Mouse (Mus musculus): Measurements from ENCODE around the gene Olfr1284. TPM values are rescaled to one million over a fixed set of nuclear protein-coding genes. Genes with fewer than 3 reads are reported as not detected.
"Not testable (repeated sequence)": the region's sequence is repeated elsewhere in the genome, so short reads cannot be mapped to it uniquely, and the experiment has no call there.

Olfr1284 gene
- not detected in 2 replicates for polyA plus RNA-seq (2014; fragmentation: Nextera tagmentation; extraction: Ambion mirVana)

DNA sequence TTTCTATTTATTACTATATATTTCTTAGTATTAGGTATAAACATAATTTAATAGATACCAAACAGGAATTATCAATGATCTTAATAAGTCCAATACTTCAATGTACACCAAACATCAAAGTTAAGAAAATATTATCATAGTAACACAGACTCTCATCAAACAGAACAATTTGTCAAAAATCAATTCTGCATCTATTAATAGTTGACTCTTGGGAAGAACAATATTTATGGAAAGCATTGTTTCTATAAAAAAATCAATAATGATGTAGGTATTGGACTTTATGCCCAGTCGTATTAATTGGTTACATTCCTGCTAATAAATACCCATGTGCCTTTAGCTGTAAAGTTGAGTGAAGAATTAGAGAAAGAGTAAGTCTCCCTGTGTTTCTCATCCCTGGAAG, at the start of gene Olfr1284:
Gene Olfr1284 (plus strand): TSS at position 301 of the 400 bp plus-strand sequence.
- WGBS: 91% methylated on average over 1 of the region's 1 CpGs
- no peak for ATAC-seq (ENCODE audit: low FRiP score, low TSS enrichment)
- H3K4me2 ChIP-seq (ENCODE audit: low read length): no peak within 1 kb of the TSS
- H3K27me3 ChIP-seq (ENCODE audit: control insufficient read depth, insufficient read depth, low read length): no peaks in the 10 kb centered on the region
- no peak within 1 kb of the TSS for H3K27ac ChIP-seq (replicated peaks; ENCODE audit: low read depth, low read length)
- no peaks in the 10 kb centered on the region for H3K4me1 ChIP-seq (ENCODE audit: control insufficient read depth, insufficient read depth, low read length)
- no peak within 1 kb of the TSS for H3K9ac ChIP-seq (replicated peaks; ENCODE audit: low read length)
- DNase-seq: no peak
- no peaks in the 10 kb centered on the region for H3K9me3 ChIP-seq (ENCODE audit: control insufficient read depth, low read length)
- no peaks in the 10 kb centered on the region for H3K36me3 ChIP-seq (ENCODE audit: control insufficient read depth, insufficient read depth, low read length)
- H3K4me3 ChIP-seq (replicated peaks; ENCODE audit: low read depth, low read length): no peak within 1 kb of the TSS

DNA sequence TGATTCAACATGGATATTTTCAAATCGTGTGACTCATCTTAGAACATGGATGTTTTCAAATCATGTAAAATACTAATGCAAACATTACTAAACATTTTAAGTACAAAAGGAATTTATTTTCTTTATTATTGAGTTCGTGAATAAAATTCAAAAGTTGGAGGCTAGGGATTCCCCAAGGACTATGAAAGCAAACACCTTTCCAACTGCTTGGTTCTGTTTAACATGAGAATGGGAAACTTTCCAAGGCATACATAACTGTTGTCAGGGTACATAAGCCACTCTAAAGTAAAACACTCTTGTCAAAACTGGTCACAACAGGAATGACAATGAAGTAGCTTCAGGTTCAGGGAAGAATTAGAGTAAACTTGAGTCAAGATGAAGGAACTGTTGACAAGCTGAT, 49.1 kb upstream of the Olfr1284 start, which contains the start of gene Olfr1281:
Gene Olfr1281 (plus strand): TSS at position 301 of the 400 bp plus-strand sequence.
- no peak within 1 kb of the TSS for H3K4me2 ChIP-seq (ENCODE audit: low read length)
- H3K4me3 ChIP-seq (replicated peaks; ENCODE audit: low read depth, low read length): no peak within 1 kb of the TSS
- H3K27ac ChIP-seq (replicated peaks; ENCODE audit: low read depth, low read length): no peak within 1 kb of the TSS
- DNase-seq (no peak), ATAC-seq (ENCODE audit: low FRiP score, low TSS enrichment) (no peak)
- no peaks in the 10 kb centered on the region for H3K36me3 ChIP-seq (ENCODE audit: control insufficient read depth, insufficient read depth, low read length)
- no peak within 1 kb of the TSS for H3K9ac ChIP-seq (replicated peaks; ENCODE audit: low read length)
- H3K9me3 ChIP-seq (ENCODE audit: control insufficient read depth, low read length): no peaks in the 10 kb centered on the region
- H3K27me3 ChIP-seq (ENCODE audit: control insufficient read depth, insufficient read depth, low read length): no peaks in the 10 kb centered on the region
- 72% methylated on average over 2 of the region's 2 CpGs for WGBS
- no peaks in the 10 kb centered on the region for H3K4me1 ChIP-seq (ENCODE audit: control insufficient read depth, insufficient read depth, low read length)

DNA sequence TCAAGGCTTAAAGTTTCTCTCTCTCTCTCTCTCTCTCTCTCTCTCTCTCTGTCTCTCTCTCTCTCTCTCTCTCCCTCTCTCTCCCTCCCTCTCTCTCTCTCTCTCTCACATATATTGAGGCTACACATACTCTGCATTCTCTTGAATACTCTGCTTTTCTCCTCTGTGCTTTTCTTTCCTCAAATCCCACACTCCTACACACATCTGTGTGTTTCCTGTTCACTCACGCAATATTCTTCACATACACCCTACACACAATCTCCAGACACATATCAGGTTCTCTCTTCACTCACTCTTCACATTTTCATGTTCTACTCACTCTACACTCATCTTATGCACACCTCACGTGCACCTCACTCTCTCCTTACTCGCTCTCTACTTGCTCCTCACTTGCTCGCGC, 41.6 kb upstream of the Olfr1284 start:
- ATAC-seq (ENCODE audit: low FRiP score, low TSS enrichment); H3K9ac ChIP-seq (replicated peaks; ENCODE audit: low read length); H3K4me2 ChIP-seq (ENCODE audit: low read length); H3K27me3 ChIP-seq (ENCODE audit: control insufficient read depth, insufficient read depth, low read length); DNase-seq; H3K4me1 ChIP-seq (ENCODE audit: control insufficient read depth, insufficient read depth, low read length); H3K36me3 ChIP-seq (ENCODE audit: control insufficient read depth, insufficient read depth, low read length); H3K27ac ChIP-seq (replicated peaks; ENCODE audit: low read depth, low read length); H3K9me3 ChIP-seq (ENCODE audit: control insufficient read depth, low read length); H3K4me3 ChIP-seq (replicated peaks; ENCODE audit: low read depth, low read length): not testable (repeated sequence)
- WGBS: 93% methylated on average over 5 of the region's 5 CpGs

DNA sequence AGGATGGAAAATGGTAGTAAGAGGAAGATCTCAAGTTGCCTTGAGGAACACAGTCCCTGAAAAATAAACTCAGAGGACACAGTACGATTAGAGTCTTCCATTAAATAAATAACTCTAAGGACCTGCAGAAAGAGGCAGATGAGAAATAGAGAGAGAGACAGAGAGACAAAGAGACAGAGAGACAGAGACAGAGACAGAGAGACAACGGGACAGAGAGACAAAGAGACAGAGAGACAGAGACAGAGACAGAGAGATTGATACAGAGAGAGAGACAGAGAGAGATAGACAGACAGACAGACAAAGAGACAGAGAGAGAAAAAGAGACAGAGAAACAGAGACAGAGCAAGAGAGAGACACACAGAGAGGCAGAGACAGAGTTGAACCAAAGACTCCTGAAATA, 39.3 kb upstream of the Olfr1284 start, which contains the start of gene Olfr1282:
Gene Olfr1282 (minus strand): TSS at position 101 of the 400 bp plus-strand sequence.
- no peaks in the 10 kb centered on the region for H3K4me1 ChIP-seq (ENCODE audit: control insufficient read depth, insufficient read depth, low read length)
- 73% methylated on average over 2 of the region's 2 CpGs for WGBS
- ATAC-seq (ENCODE audit: low FRiP score, low TSS enrichment): no peak
- no peak within 1 kb of the TSS for H3K27ac ChIP-seq (replicated peaks; ENCODE audit: low read depth, low read length)
- no peak within 1 kb of the TSS for H3K4me3 ChIP-seq (replicated peaks; ENCODE audit: low read depth, low read length)
- no peak within 1 kb of the TSS for H3K9ac ChIP-seq (replicated peaks; ENCODE audit: low read length)
- no peak within 1 kb of the TSS for H3K4me2 ChIP-seq (ENCODE audit: low read length)
- no peaks in the 10 kb centered on the region for H3K36me3 ChIP-seq (ENCODE audit: control insufficient read depth, insufficient read depth, low read length)
- H3K9me3 ChIP-seq (ENCODE audit: control insufficient read depth, low read length): no peaks in the 10 kb centered on the region
- H3K27me3 ChIP-seq (ENCODE audit: control insufficient read depth, insufficient read depth, low read length): no peaks in the 10 kb centered on the region
- DNase-seq: no peak

DNA sequence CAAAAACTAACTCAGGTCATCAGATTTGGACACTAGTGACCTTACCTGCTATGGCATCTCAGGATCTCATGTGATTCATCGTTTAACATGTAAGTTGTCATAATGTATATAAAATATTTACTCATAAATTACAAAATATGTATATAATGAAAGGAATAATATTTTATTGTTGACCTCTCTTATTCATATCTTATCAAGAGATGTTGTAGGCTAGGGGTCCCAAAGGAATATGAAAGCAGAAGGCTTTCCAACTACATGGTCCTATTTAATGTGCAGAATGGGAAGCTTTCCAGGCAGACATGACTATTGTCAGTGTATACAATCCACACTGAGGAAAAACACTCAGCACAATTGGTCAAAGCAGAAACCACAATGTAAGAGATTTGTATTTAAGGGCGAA, 8.8 kb upstream of the Olfr1284 start, which contains the start of gene Olfr1283:
Gene Olfr1283 (plus strand): TSS at position 301 of the 400 bp plus-strand sequence.
- Histone ChIP-seq H3K4me2 (ENCODE audit: low read length) (no peak within 1 kb of the TSS), H3K9me3 (ENCODE audit: control insufficient read depth, low read length) (no peaks in the 10 kb centered on the region), H3K27ac (replicated peaks; ENCODE audit: low read depth, low read length) (no peak within 1 kb of the TSS), H3K4me1 (ENCODE audit: control insufficient read depth, insufficient read depth, low read length) (no peaks in the 10 kb centered on the region), H3K9ac (replicated peaks; ENCODE audit: low read length) (no peak within 1 kb of the TSS), H3K4me3 (replicated peaks; ENCODE audit: low read depth, low read length) (no peak within 1 kb of the TSS), H3K36me3 (ENCODE audit: control insufficient read depth, insufficient read depth, low read length) (no peaks in the 10 kb centered on the region), H3K27me3 (ENCODE audit: control insufficient read depth, insufficient read depth, low read length) (no peaks in the 10 kb centered on the region)
- DNase-seq (no peak), ATAC-seq (ENCODE audit: low FRiP score, low TSS enrichment) (no peak)
- 79% methylated on average over 2 of the region's 2 CpGs for WGBS

DNA sequence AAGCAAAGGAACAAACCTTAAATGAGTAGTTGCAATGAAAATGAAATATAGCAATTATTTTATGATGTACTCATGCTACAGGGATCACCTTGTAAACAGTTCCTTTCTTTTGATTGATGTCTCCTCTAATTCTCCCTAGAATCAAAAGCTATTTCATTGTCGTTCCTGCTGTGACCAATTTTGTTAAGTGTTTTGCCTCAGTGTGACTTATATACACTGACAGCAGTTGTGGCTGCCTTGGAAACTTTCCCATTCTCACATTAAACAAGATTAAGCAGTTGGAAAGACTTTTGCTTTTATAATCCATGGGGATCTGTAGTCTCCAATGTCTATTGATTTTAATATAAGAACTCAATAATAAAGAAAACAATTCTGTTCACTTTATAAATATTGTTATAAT, 47.6 kb downstream of the Olfr1284 start, which contains the start of gene Olfr1286:
Gene Olfr1286 (minus strand): TSS at position 185 of the 400 bp plus-strand sequence.
- H3K4me1 ChIP-seq (ENCODE audit: control insufficient read depth, insufficient read depth, low read length): no peaks in the 10 kb centered on the region
- WGBS: 34% methylated on average over 1 of the region's 1 CpGs
- H3K9ac ChIP-seq (replicated peaks; ENCODE audit: low read length): no peak within 1 kb of the TSS
- H3K27me3 ChIP-seq (ENCODE audit: control insufficient read depth, insufficient read depth, low read length): no peaks in the 10 kb centered on the region
- H3K9me3 ChIP-seq (ENCODE audit: control insufficient read depth, low read length): no peaks in the 10 kb centered on the region
- H3K27ac ChIP-seq (replicated peaks; ENCODE audit: low read depth, low read length): no peak within 1 kb of the TSS
- peak; percentile 9 for DNase-seq
- H3K4me2 ChIP-seq (ENCODE audit: low read length): no peak within 1 kb of the TSS
- H3K36me3 ChIP-seq (ENCODE audit: control insufficient read depth, insufficient read depth, low read length): no peaks in the 10 kb centered on the region
- H3K4me3 ChIP-seq (replicated peaks; ENCODE audit: low read depth, low read length): no peak within 1 kb of the TSS
- no peak for ATAC-seq (ENCODE audit: low FRiP score, low TSS enrichment)

Other genes with a start within 250 kb of the Olfr1284 start
- gene Gm15130, start 222.6 kb upstream of the Olfr1284 start, polyA plus RNA-seq (2014; fragmentation: Nextera tagmentation; extraction: Ambion mirVana): not detected in 2 replicates
- gene 4930430A15Rik, start 145.9 kb upstream of the Olfr1284 start, polyA plus RNA-seq (2014; fragmentation: Nextera tagmentation; extraction: Ambion mirVana): not detected in 2 replicates
- not detected in 2 replicates for gene Olfr1275, start 140.2 kb upstream of the Olfr1284 start, polyA plus RNA-seq (2014; fragmentation: Nextera tagmentation; extraction: Ambion mirVana)
- gene Olfr1276, start 121.0 kb upstream of the Olfr1284 start, polyA plus RNA-seq (2014; fragmentation: Nextera tagmentation; extraction: Ambion mirVana): not detected in 2 replicates
- gene Olfr1277, start 101.4 kb upstream of the Olfr1284 start, polyA plus RNA-seq (2014; fragmentation: Nextera tagmentation; extraction: Ambion mirVana): not detected in 2 replicates
- not detected in 2 replicates for gene Olfr1278, start 85.4 kb upstream of the Olfr1284 start, polyA plus RNA-seq (2014; fragmentation: Nextera tagmentation; extraction: Ambion mirVana)
- gene Olfr1279, start 74.9 kb upstream of the Olfr1284 start, polyA plus RNA-seq (2014; fragmentation: Nextera tagmentation; extraction: Ambion mirVana): not detected in 2 replicates
- gene Olfr1280, start 61.5 kb upstream of the Olfr1284 start, polyA plus RNA-seq (2014; fragmentation: Nextera tagmentation; extraction: Ambion mirVana): not detected in 2 replicates
- gene Olfr1281, start 49.0 kb upstream of the Olfr1284 start, polyA plus RNA-seq (2014; fragmentation: Nextera tagmentation; extraction: Ambion mirVana): not detected in 2 replicates
- not detected in 2 replicates for gene Olfr1282, start 39.4 kb upstream of the Olfr1284 start, polyA plus RNA-seq (2014; fragmentation: Nextera tagmentation; extraction: Ambion mirVana)
- not detected in 2 replicates for gene Olfr1283, start 8.7 kb upstream of the Olfr1284 start, polyA plus RNA-seq (2014; fragmentation: Nextera tagmentation; extraction: Ambion mirVana)
- not detected in 2 replicates for gene Olfr1286, start 47.6 kb downstream of the Olfr1284 start, polyA plus RNA-seq (2014; fragmentation: Nextera tagmentation; extraction: Ambion mirVana)
- gene Olfr1287, start 73.6 kb downstream of the Olfr1284 start, polyA plus RNA-seq (2014; fragmentation: Nextera tagmentation; extraction: Ambion mirVana): not detected in 2 replicates
- gene Olfr1288, start 98.6 kb downstream of the Olfr1284 start, polyA plus RNA-seq (2014; fragmentation: Nextera tagmentation; extraction: Ambion mirVana): not detected in 2 replicates
- gene Olfr1289, start 105.3 kb downstream of the Olfr1284 start, polyA plus RNA-seq (2014; fragmentation: Nextera tagmentation; extraction: Ambion mirVana): not detected in 2 replicates
- gene Olfr1290, start 118.3 kb downstream of the Olfr1284 start, polyA plus RNA-seq (2014; fragmentation: Nextera tagmentation; extraction: Ambion mirVana): not detected in 2 replicates
- gene Olfr1291-ps1, start 121.7 kb downstream of the Olfr1284 start, polyA plus RNA-seq (2014; fragmentation: Nextera tagmentation; extraction: Ambion mirVana): not detected in 2 replicates
- gene Olfr1293-ps, start 149.7 kb downstream of the Olfr1284 start, polyA plus RNA-seq (2014; fragmentation: Nextera tagmentation; extraction: Ambion mirVana): not detected in 2 replicates
- not detected in 2 replicates for gene Olfr1294, start 164.8 kb downstream of the Olfr1284 start, polyA plus RNA-seq (2014; fragmentation: Nextera tagmentation; extraction: Ambion mirVana)
- not detected in 2 replicates for gene Olfr1295, start 194.2 kb downstream of the Olfr1284 start, polyA plus RNA-seq (2014; fragmentation: Nextera tagmentation; extraction: Ambion mirVana)